Mouse (Mus musculus) erythroblast, embryonic 14.5 days (primary cell): ENCODE data around the gene Cnnm2.

Experiments used
- GATA1 ChIP-seq: IDR thresholded peaks from 2 replicates; pipeline ENCODE4 v1.6.1; 2012; ENCODE audit warnings: low read length, inconsistent platforms, mixed read lengths
- TAL1 ChIP-seq: IDR thresholded peaks from 3 replicates; pipeline ENCODE4 v1.6.1; 2012; ENCODE audit warnings: low read length, inconsistent platforms, mixed read lengths

GRCm38 (mm10) chr19:46920571-46920970 lies 159.2 kb downstream of the Cnnm2 start:
- no peak for TF ChIP-seq GATA1
- TF ChIP-seq TAL1 = no peak
